ENCODE assay signal across 15 mouse cellular contexts in the genomic region with DNA sequence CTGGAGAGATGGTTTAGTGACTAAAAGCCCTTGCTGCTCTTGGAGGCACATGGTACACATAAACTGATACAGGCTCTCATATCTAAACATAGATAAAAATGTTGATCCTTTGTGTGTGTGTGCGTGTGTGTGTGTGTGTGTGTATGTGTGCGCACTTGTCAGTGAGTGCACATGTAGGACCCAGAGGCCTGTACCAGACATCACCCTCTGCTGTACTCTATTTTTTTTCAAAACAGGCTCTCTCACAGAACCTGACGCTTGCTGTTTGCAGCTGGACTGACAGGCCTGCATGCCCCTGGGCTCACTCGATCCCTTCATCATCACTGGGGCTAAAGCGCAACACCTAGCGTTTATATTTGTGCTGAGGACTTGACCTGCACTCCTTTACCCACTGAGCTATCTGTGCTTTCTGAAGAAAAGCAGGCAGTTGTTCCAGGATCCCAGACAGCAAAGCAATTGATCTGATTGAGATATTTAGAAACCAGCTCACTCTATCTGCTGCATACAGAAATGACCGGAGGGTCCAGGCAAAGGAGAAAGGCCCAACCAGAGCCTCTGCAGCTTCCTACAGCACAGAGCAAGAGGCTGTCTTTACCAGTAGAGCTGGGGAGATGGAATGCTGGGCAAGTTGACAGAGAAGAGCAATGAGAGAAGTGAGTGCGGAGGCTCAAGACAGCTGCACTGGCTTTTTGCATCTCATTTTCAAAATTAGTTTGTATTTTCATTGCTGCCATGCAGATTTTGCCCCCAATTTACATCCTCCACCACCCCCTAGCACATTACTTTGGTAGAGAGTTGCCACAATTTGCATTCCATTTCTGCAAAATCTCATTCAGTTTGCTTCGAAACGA.
DNase-seq lines count a peak whose midpoint lies in the region; ATAC-seq lines count a peak whose summit lies in the region.
"Had no signal": no experiment of that assay in that cellular context is flagged by ENCODE, and none has a peak within 500 bp of the region (broad histone marks: within the 10 kb centered on the region; RNA-seq: fewer than 3 reads in every experiment).

No protein-coding gene starts in this region.

- WGBS in forebrain, embryonic 16.5 days: 75% methylated on average over 10 of the region's 10 CpGs
- 85% methylated on average over 10 of the region's 10 CpGs for WGBS in forebrain, embryonic 11.5 days
- WGBS in embryonic facial prominence, embryonic 10.5 days: 81% methylated on average over 10 of the region's 10 CpGs
- 70% methylated on average over 10 of the region's 10 CpGs for WGBS in midbrain, embryonic 16.5 days

- intact Hi-C loops in left cerebral cortex, postnatal 4 days (cut with DNase I): loop anchor here (1.0 kb wide), 1 partner anchor 16 kb away; no protein-coding TSS in a partner anchor

- H3K36me3 ChIP-seq in forebrain, embryonic 16.5 days (ENCODE audit: control insufficient read depth, insufficient read depth): no peaks in the 10 kb centered on the region
- no peaks in the 10 kb centered on the region for H3K36me3 ChIP-seq in forebrain, embryonic 11.5 days (ENCODE audit: control insufficient read depth, insufficient read depth, low read length)
- H3K36me3 ChIP-seq in embryonic facial prominence, embryonic 10.5 days (replicated peaks): no peaks in the 10 kb centered on the region
- H3K36me3 ChIP-seq in midbrain, embryonic 16.5 days (ENCODE audit: control insufficient read depth, insufficient read depth, low read length): no peaks in the 10 kb centered on the region

- no peaks in the 10 kb centered on the region for H3K9me3 ChIP-seq in forebrain, embryonic 16.5 days (ENCODE audit: control insufficient read depth, low read length)
- no peaks in the 10 kb centered on the region for H3K9me3 ChIP-seq in forebrain, embryonic 11.5 days (ENCODE audit: control insufficient read depth, low read length)
- H3K9me3 ChIP-seq in embryonic facial prominence, embryonic 10.5 days: no peaks in the 10 kb centered on the region
- H3K9me3 ChIP-seq in midbrain, embryonic 16.5 days (replicated peaks; ENCODE audit: control insufficient read depth, low read length, poor library complexity, severe bottlenecking): no peaks in the 10 kb centered on the region

- H3K4me3 ChIP-seq in forebrain, embryonic 16.5 days (replicated peaks; ENCODE audit: low read length): no peak overlapping the region
- H3K4me3 ChIP-seq in forebrain, embryonic 11.5 days (ENCODE audit: low read depth, low read length): no peak overlapping the region
- H3K4me3 ChIP-seq in embryonic facial prominence, embryonic 10.5 days: no peak overlapping the region
- no peak overlapping the region for H3K4me3 ChIP-seq in midbrain, embryonic 16.5 days (ENCODE audit: low read depth, low read length)
- H3K4me3 ChIP-seq: myocyte had no signal

- H3K4me1 ChIP-seq in forebrain, embryonic 16.5 days (replicated peaks; ENCODE audit: control insufficient read depth, insufficient read depth, low read length): peaks cover 7% of the 10 kb centered on the region
- H3K4me1 ChIP-seq in forebrain, embryonic 11.5 days (replicated peaks; ENCODE audit: control insufficient read depth, insufficient read depth, low read length): no peaks in the 10 kb centered on the region
- peaks cover 12% of the 10 kb centered on the region for H3K4me1 ChIP-seq in embryonic facial prominence, embryonic 10.5 days
- peaks cover 12% of the 10 kb centered on the region; the same call in 1 of the 2 replicates for H3K4me1 ChIP-seq in midbrain, embryonic 16.5 days (ENCODE audit: control insufficient read depth, insufficient read depth, low read length)

- DNase-seq in forebrain, embryonic 11.5 days (ENCODE audit: low spot score): no peak
- peak; percentile 7 to 21 for DNase-seq in left cerebral cortex, adult 18-20 months (ENCODE audit: low spot score in 2 of 2)
- DNase-seq in left cerebral cortex, postnatal 4 days: no peak
- no peak for DNase-seq in embryonic facial prominence, embryonic 10.5 days (ENCODE audit: low spot score)
- DNase-seq in kidney, adult 9 months: no peak
- no peak for DNase-seq in adipocyte (ENCODE audit: low spot score)
- DNase-seq: gastrocnemius, postnatal 10 days; heart, postnatal 36 days; kidney, adult 18-20 months; liver; lung, adult 2 months had no signal

- H3K4me2 ChIP-seq in forebrain, embryonic 16.5 days (ENCODE audit: low read length): no peak overlapping the region
- H3K4me2 ChIP-seq in forebrain, embryonic 11.5 days (ENCODE audit: low read depth, low read length, severe bottlenecking): no peak overlapping the region
- no peak overlapping the region for H3K4me2 ChIP-seq in midbrain, embryonic 16.5 days (ENCODE audit: low read length)

- no peaks in the 10 kb centered on the region for H3K27me3 ChIP-seq in forebrain, embryonic 16.5 days (replicated peaks; ENCODE audit: control insufficient read depth, insufficient read depth, low read length)
- H3K27me3 ChIP-seq in forebrain, embryonic 11.5 days (ENCODE audit: control insufficient read depth, insufficient read depth, low read length): no peaks in the 10 kb centered on the region
- no peaks in the 10 kb centered on the region for H3K27me3 ChIP-seq in embryonic facial prominence, embryonic 10.5 days (replicated peaks; ENCODE audit: low read depth, poor library complexity, severe bottlenecking)
- H3K27me3 ChIP-seq in midbrain, embryonic 16.5 days (ENCODE audit: control insufficient read depth, insufficient read depth, low read depth, low read length): no peaks in the 10 kb centered on the region

- no peak overlapping the region for H3K9ac ChIP-seq in forebrain, embryonic 16.5 days (replicated peaks; ENCODE audit: low read depth, low read length)
- no peak overlapping the region for H3K9ac ChIP-seq in forebrain, embryonic 11.5 days (ENCODE audit: low read length)
- no peak overlapping the region for H3K9ac ChIP-seq in midbrain, embryonic 16.5 days (ENCODE audit: low read depth, low read length)

- peak; percentile 49; the same call in 1 of the 2 replicates for ATAC-seq in forebrain, embryonic 16.5 days
- no peak for ATAC-seq in forebrain, embryonic 11.5 days (replicated peaks; ENCODE audit: low FRiP score)
- peak; percentile 60; the same call in 1 of the 2 replicates for ATAC-seq in midbrain, embryonic 16.5 days

- no peak overlapping the region for H3K27ac ChIP-seq in forebrain, embryonic 16.5 days (ENCODE audit: low read length)
- no peak overlapping the region for H3K27ac ChIP-seq in forebrain, embryonic 11.5 days (ENCODE audit: low read depth, low read length)
- peak overlapping the region; percentile 40; the same call in 1 of the 2 replicates for H3K27ac ChIP-seq in embryonic facial prominence, embryonic 10.5 days (replicated peaks)
- H3K27ac ChIP-seq in midbrain, embryonic 16.5 days (ENCODE audit: low read length): peak overlapping the region; percentile 65; the same call in 1 of the 2 replicates
- H3K27ac ChIP-seq: macrophage had no signal

Comparison
In these comparisons a context has a peak if more than half of its experiments do, and no peak if none do; other contexts are left out.
1. DNase-seq: peak in left cerebral cortex, adult 18-20 months (2 of 2); none in forebrain, embryonic 11.5 days (single experiment), left cerebral cortex, postnatal 4 days (single experiment), embryonic facial prominence, embryonic 10.5 days (single experiment), kidney, adult 9 months (single experiment) and adipocyte (single experiment).
2. H3K27ac ChIP-seq: peak in embryonic facial prominence, embryonic 10.5 days (single experiment) and midbrain, embryonic 16.5 days (single experiment); none in forebrain, embryonic 16.5 days (single experiment) and forebrain, embryonic 11.5 days (single experiment).